19 mouse cellular contexts compared by ENCODE assay signal in the genomic region with DNA sequence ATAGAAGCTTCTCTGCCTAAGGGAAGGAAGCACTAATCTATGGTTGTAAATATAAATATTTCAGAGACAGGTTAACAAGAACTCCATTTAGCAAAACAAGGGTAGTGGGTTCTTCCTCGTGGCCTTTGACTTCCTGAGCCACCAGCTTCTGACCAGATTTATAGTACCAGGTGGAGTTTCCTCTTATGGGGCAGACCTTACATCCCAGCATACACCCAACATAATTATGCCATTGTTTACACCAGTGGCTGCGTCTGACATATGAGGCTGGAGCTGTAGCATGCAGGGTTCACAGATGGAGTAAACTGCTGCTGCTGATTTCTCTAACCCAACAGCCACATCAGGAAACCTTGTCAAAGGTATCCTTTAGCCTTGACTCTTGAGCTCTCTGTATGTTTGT.
"Had no signal": no experiment of that assay in that cellular context is flagged by ENCODE, and none has a peak within 500 bp of the region (broad histone marks: within the 10 kb centered on the region; RNA-seq: fewer than 3 reads in every experiment).

No protein-coding gene starts in this region.

- H3K27ac ChIP-seq: liver, embryonic 14.5 days; midbrain, embryonic 10.5 days; midbrain, embryonic 12.5 days; neural tube, embryonic 13.5 days; neural tube, embryonic 15.5 days had no signal

- H3K4me1 ChIP-seq: midbrain, embryonic 10.5 days; midbrain, embryonic 12.5 days; neural tube, embryonic 13.5 days; neural tube, embryonic 15.5 days had no signal

- ATAC-seq: midbrain, embryonic 16.5 days had no signal

- DNase-seq: lung, adult 2 months; lung, postnatal 14 days; lung, postnatal 4 days; midbrain, embryonic 14.5 days; retina, postnatal 1 day; right cerebral cortex, adult 18-20 months; right cerebral cortex, postnatal 25 days; right cerebral cortex, postnatal 4 days; spleen, adult 18-20 months; thymus, adult 18-20 months; thymus, postnatal 14 days; thymus, postnatal 36 days had no signal

- H3K9me3 ChIP-seq: midbrain, embryonic 10.5 days; midbrain, embryonic 12.5 days; neural tube, embryonic 13.5 days; neural tube, embryonic 15.5 days had no signal

- H3K9ac ChIP-seq: liver, embryonic 14.5 days; midbrain, embryonic 12.5 days; neural tube, embryonic 13.5 days; neural tube, embryonic 15.5 days had no signal

- H3K36me3 ChIP-seq: midbrain, embryonic 10.5 days; midbrain, embryonic 12.5 days; neural tube, embryonic 13.5 days; neural tube, embryonic 15.5 days had no signal

- H3K4me2 ChIP-seq: midbrain, embryonic 12.5 days; neural tube, embryonic 13.5 days; neural tube, embryonic 15.5 days had no signal

- H3K27me3 ChIP-seq: midbrain, embryonic 12.5 days; neural tube, embryonic 13.5 days; neural tube, embryonic 15.5 days had no signal

- H3K4me3 ChIP-seq: midbrain, embryonic 10.5 days; midbrain, embryonic 12.5 days; myocyte; neural tube, embryonic 13.5 days; neural tube, embryonic 15.5 days had no signal
